Mouse (Mus musculus) cerebellum, adult 2 months (tissue): ENCODE data around the gene Fam71a.

Source experiments
- CTCF ChIP-seq: fragments of 200-500 bp; IDR thresholded peaks from 2 replicates; pipeline ENCODE4 v1.5.1; 2011; ENCODE audit warnings: low read depth, mild to moderate bottlenecking, control low read depth, low read length, moderate library complexity, borderline replicate concordance; ENCODE audit not compliant: insufficient read depth
- POLR2A ChIP-seq: fragments of 200-500 bp; IDR thresholded peaks from 2 replicates; pipeline ENCODE4 v1.6.1; 2011; ENCODE audit warnings: low read length, control low read depth, borderline replicate concordance; ENCODE audit not compliant: insufficient read depth

DNA sequence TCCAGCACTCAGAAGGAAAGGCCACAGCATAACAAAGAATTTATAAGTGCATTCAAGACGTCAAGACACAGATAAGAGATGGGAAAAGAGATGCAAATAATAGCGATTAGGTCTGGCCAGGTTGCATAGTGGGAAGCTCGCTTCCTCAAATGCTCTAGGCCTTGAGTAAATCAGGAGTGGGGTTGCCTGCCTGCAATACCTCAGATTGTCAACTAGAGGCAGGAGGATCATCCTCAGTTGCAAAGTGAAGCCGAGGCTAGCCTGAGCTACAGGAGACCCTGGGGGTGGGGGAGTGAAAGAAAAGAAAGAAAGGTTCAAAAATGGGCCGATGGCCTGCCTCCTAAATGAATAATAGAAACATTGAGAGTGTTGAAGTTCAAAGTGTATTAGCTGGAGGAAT lies 41.2 kb upstream of the Fam71a start:
- TF ChIP-seq POLR2A (no peak), CTCF (no peak)
